Mouse (Mus musculus) ES-Bruce4 (cell line): ENCODE results near the gene March1.

Source experiments
- CTCF ChIP-seq: IDR thresholded peaks from one replicate; pipeline ENCODE4 v1.8.1; 2011; ENCODE audit warnings: low read depth, low read length
- POLR2A ChIP-seq: IDR thresholded peaks from one replicate; pipeline ENCODE4 v1.8.1; 2011; ENCODE audit warnings: low read length; ENCODE audit not compliant: insufficient read depth

DNA sequence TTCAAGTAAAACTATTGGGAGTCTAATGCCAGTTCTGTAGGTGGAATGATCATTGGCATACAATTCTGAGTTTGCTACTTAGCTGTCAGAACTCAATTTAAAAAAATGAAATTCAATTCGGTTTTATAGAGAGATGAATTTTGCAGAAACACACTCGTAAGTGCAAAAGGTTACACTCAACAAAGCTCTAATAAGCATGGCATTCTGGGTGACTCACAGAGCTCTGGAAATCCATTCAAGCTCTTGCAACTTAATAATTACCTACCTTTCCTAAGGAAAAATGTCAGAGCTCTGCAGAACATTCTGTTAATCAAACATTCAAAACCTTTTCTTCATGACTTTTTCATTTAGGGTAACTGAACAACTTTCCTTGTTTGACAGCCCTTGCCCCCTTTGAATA lies 591.9 kb downstream of the March1 start:
- TF ChIP-seq POLR2A (no peak), CTCF (no peak)
